Mouse (Mus musculus) megakaryocyte-erythroid progenitor cell, adult 5-6 weeks (primary cell): Measurements from ENCODE around the gene Cnn1. TPM values are rescaled to one million over a fixed set of nuclear protein-coding genes. Genes with fewer than 3 reads are reported as not detected.

Experiments used
- ATAC-seq: replicated peaks from 2 replicates; pipeline ENCODE4 v1.8.0; 2016; ENCODE audit warnings: mild to moderate bottlenecking, inconsistent platforms; ENCODE audit not compliant: severe bottlenecking, poor library complexity, low FRiP score, low TSS enrichment
- total RNA-seq, 2 experiments: library from RNA; stranded (forward) in 1 of 2; stranded (reverse) in 1 of 2; fragments of 200-1000, 215-1000 nt in 1 of 2; fragments of >200 nt in 1 of 2; fragmentation: Nextera tagmentation in 1 of 2; gene quantifications; 2 replicates each; pipeline ENCODE4 v1.2.3; 2014 to 2017

Gene Cnn1
- total RNA-seq, 2 experiments from 2014 or later, result not detected

- ATAC-seq, result peak; percentile 51; the same call in 1 of the 2 replicates
Measured at GRCm38 (mm10) chr9:22121545-22121944, 22.5 kb downstream of the Cnn1 start.

- ATAC-seq, result no peak
Measured at GRCm38 (mm10) chr9:22122005-22122404, 23.0 kb downstream of the Cnn1 start.

- ATAC-seq, result peak; percentile 51
Measured at GRCm38 (mm10) chr9:22123069-22123609, 24.1 kb downstream of the Cnn1 start.

- no peak for ATAC-seq
Measured at GRCm38 (mm10) chr9:22124169-22124568, 25.2 kb downstream of the Cnn1 start.

- ATAC-seq, result no peak
Measured at GRCm38 (mm10) chr9:22125246-22126027, 26.4 kb downstream of the Cnn1 start.

- 0 out of 2 replicates have a peak, but pooled peaks have one; percentile 37 for ATAC-seq
Measured at GRCm38 (mm10) chr9:22131226-22131981, 32.4 kb downstream of the Cnn1 start.

GRCm38 (mm10) chr9:22132220-22132619 is 33.2 kb downstream of the Cnn1 start:
- ATAC-seq, result no peak

GRCm38 (mm10) chr9:22134246-22134890 is 35.4 kb downstream of the Cnn1 start:
- ATAC-seq, result no peak

- peak; percentile 35; the same call in 1 of the 2 replicates for ATAC-seq
Measured at GRCm38 (mm10) chr9:22134988-22135643, 36.1 kb downstream of the Cnn1 start.

GRCm38 (mm10) chr9:22135644-22136390 is 36.8 kb downstream of the Cnn1 start, which contains the start of gene Acp5:
Acp5 (minus strand) TSS chr9:22135711.
- peak; percentile 77 for ATAC-seq

GRCm38 (mm10) chr9:22136765-22137547 is 37.9 kb downstream of the Cnn1 start:
- ATAC-seq, result no peak

- ATAC-seq, result no peak
Measured at GRCm38 (mm10) chr9:22138480-22138879, 39.5 kb downstream of the Cnn1 start.

- ATAC-seq, result no peak
Measured at GRCm38 (mm10) chr9:22139746-22140145, 40.7 kb downstream of the Cnn1 start.

- ATAC-seq, result peak; percentile 71
Measured at GRCm38 (mm10) chr9:22143108-22144037, 44.4 kb downstream of the Cnn1 start.

GRCm38 (mm10) chr9:22144304-22144965 is 45.4 kb downstream of the Cnn1 start:
- no peak for ATAC-seq
